Mouse (Mus musculus) hindbrain, embryonic 12.5 days (tissue): ENCODE data around the gene Cdk18. TPM values are rescaled to one million over a fixed set of nuclear protein-coding genes. Genes with fewer than 3 reads are reported as not detected.
A peak's percentile ranks its signal among the peaks of the same experiment; 100 is the strongest.

Source experiments
- ATAC-seq: fragments of 200-750 bp; cut with Nextera tagmentation; 2 replicates; pipeline ENCODE4 v1.8.0; 2017; ENCODE audit warnings: moderate TSS enrichment; ENCODE audit not compliant: low FRiP score
- H3K27ac ChIP-seq: fragments of 300-500 bp; sonication (generic); 2 replicates; pipeline ENCODE4 v1.5.1; 2016; ENCODE audit warnings: mild to moderate bottlenecking
- H3K27me3 ChIP-seq: fragments of 300-500 bp; sonication (generic); 2 replicates; pipeline ENCODE4 v1.6.1; 2016; ENCODE audit warnings: mild to moderate bottlenecking
- H3K36me3 ChIP-seq: fragments of 300-500 bp; sonication (generic); 2 replicates; pipeline ENCODE4 v1.6.1; 2016; ENCODE audit warnings: mild to moderate bottlenecking
- H3K4me1 ChIP-seq: fragments of 300-500 bp; sonication (generic); 2 replicates; pipeline ENCODE4 v1.6.1; 2016
- H3K4me2 ChIP-seq: fragments of 300-500 bp; sonication (generic); replicated peaks from 2 replicates; pipeline ENCODE4 v1.6.1; 2016; ENCODE audit warnings: mild to moderate bottlenecking
- H3K4me3 ChIP-seq: fragments of 300-500 bp; sonication (generic); 2 replicates; pipeline ENCODE4 v1.5.1; 2016; ENCODE audit warnings: mild to moderate bottlenecking
- H3K9ac ChIP-seq: fragments of 300-500 bp; sonication (generic); 2 replicates; pipeline ENCODE4 v1.6.1; 2016; ENCODE audit warnings: mild to moderate bottlenecking, moderate library complexity
- H3K9me3 ChIP-seq: fragments of 300-500 bp; sonication (generic); replicated peaks from 2 replicates; pipeline ENCODE4 v1.6.1; 2016; ENCODE audit warnings: mild to moderate bottlenecking
- WGBS: fragments of 180-500 bp; shearing (Covaris S2); methylation state at CpG from one replicate; pipeline ENCODE4 v1.1.7; 2016; 5-methylcytosine and 5-hydroxymethylcytosine counted together
- polyA plus RNA-seq: library from polyadenylated mRNA; unstranded; fragments of >200 nt; fragmentation: Nextera tagmentation; extraction: Ambion mirVana; gene quantifications from 2 replicates; pipeline ENCODE4 v1.2.1, GENCODE M21; 2016

Cdk18 gene
- polyA plus RNA-seq, 1 experiment from 2014 or later, result 1.4 TPM

DNA sequence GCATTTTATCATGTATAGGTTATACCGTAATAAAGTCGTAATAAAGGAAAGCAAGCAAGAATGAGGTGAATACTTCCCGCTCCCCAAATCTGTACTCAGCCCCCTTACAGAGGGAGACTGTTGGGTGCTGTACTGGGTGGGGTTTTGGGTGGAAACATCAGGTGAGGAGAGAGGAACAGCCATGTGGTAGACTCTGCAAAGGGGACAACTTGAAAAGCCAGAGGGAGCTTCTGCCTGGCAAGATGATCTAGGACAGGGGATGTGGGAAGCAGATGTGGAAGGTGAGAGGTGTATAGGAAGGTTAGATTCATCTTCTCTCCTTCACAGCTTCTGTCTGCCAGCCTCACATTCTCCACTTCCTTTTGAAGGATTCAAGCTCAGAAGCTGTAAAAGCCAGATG is 68.8 kb downstream of the Cdk18 start:
- no peaks in the 10 kb centered on the region for H3K9me3 ChIP-seq
- peaks cover 48% of the 10 kb centered on the region for H3K27me3 ChIP-seq
- no peak overlapping the region for H3K4me3 ChIP-seq
- no peak for ATAC-seq
- 89% methylated on average over 3 of the region's 3 CpGs for WGBS
- H3K4me2 ChIP-seq, result no peak overlapping the region
- peaks cover 13% of the 10 kb centered on the region for H3K4me1 ChIP-seq
- no peaks in the 10 kb centered on the region for H3K36me3 ChIP-seq
- H3K9ac ChIP-seq, result no peak overlapping the region
- no peak overlapping the region for H3K27ac ChIP-seq

DNA sequence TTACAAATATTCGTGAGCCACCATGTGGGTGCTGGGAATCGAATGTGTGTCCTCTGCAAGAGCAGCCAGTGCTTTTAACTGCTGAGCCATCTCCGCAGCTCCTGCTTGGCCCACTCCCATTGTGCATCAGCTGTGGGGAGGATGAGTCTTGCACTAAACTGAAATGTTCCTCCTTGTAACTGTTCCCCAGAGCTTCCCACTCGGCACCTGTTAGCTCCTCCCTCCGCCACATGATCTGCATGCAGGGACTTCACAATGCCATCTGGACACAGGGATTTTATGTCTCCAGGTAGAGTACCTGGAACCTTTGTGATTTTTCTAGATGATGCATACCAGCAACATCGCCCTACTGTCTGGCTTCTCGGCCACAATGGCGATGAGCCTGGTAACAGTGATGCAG is 70.0 kb downstream of the Cdk18 start:
- ATAC-seq, result no peak
- peaks cover 13% of the 10 kb centered on the region for H3K4me1 ChIP-seq
- peaks cover 47% of the 10 kb centered on the region for H3K27me3 ChIP-seq
- no peaks in the 10 kb centered on the region for H3K9me3 ChIP-seq
- no peak overlapping the region for H3K4me3 ChIP-seq
- no peak overlapping the region for H3K27ac ChIP-seq
- no peak overlapping the region for H3K9ac ChIP-seq
- H3K36me3 ChIP-seq, result no peaks in the 10 kb centered on the region
- no peak overlapping the region for H3K4me2 ChIP-seq
- WGBS, result 89% methylated on average over 8 of the region's 8 CpGs

DNA sequence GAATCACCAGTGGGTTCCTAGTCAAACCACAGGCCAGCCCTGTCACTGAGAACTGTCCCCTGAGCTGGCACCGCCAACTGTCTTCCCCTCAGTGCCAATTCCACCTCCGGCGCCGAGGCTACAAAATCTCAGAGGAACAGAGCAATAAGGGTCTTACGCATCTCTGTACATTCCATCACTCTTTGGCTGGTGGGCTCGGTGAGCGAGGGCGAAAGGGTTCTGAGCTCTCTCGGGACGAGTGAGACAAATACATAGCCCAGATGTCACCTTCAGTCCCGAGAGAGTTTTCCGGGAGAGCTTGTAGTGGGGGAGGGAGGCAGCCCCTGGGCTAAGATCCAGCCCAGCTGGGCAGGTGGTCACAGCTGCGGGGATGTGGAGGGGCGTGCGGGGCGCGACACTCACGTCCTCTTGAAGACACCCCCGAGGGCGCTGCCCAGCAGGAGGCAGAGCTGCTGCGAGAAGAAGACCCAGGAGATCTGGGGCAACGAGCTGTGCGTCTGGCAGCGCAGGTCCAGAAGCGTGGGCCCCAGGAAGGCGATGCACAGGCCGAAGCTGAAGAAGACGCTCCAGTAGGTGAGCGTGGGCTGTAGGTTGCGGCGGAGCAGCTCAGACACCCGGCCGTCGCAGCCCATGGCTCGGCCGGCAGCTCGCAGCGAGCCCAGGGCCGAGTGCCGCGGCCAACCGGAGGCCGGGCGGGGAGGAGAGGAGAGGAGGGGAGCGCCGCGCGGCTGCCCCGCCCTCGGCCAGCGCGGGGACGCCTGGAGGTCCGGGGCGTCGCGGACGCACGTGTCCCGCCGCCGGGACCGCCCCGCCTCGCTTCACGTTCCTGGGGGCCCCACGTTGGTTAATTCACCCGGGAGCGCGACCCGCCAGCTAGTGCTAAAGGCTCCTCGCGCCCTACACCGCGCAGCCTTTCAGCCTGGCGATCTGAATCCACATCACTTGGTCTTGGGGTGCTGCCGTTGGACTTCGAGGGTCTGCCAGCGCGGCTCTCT is 71.9 kb downstream of the Cdk18 start, which contains the start of gene Mfsd4a:
TSS of gene Mfsd4a (minus strand) at position 802 of the 995 bp plus-strand sequence.
- 3% methylated on average over 62 of the region's 80 CpGs for WGBS
- no peaks in the 10 kb centered on the region for H3K9me3 ChIP-seq
- no peaks in the 10 kb centered on the region for H3K36me3 ChIP-seq
- H3K4me1 ChIP-seq, result peaks cover 13% of the 10 kb centered on the region
- H3K27ac ChIP-seq, result no peak within 1 kb of the TSS
- ATAC-seq, result peak; percentile 77
- H3K9ac ChIP-seq, result peak within 1 kb of the TSS; percentile 65
- H3K27me3 ChIP-seq, result peaks cover 50% of the 10 kb centered on the region
- peak within 1 kb of the TSS; percentile 95 for H3K4me2 ChIP-seq
- peak within 1 kb of the TSS; percentile 48 for H3K4me3 ChIP-seq

DNA sequence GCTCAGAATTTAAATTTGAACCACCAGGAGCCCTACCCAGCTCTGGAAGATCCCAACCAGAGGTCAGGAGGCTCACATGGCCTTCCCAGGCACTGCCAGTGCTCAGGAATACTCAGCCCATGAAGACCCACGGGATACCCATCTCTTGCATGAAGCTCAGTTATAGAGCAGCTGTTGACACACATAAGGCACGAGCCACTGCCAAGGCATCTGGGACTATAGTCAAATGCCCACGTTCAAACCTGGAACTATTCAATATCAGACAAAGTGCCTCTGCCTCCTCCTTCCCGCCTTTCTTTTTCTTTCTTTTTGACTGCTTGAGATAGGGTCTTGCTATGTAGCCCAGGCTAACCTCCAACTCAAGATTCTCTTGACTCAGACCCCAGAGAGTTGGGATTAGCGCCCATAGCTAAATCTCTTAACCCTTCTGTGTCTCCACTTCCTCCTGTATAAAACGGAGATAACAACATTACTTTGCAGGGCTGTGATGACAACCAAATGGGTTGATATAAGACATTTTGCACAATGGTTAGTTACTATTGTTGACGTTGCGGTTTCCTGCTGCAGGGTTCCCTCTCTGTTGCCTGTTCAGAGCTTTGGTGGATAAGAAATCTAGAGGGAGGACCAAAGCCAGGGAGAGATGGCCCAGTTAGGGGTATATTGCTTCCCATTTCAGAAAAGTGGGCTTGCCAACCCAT is 73.9 kb downstream of the Cdk18 start:
- Histone ChIP-seq H3K4me1 (peaks cover 13% of the 10 kb centered on the region), H3K27me3 (peaks cover 50% of the 10 kb centered on the region), H3K4me3 (no peak overlapping the region), H3K27ac (no peak overlapping the region), H3K9ac (no peak overlapping the region), H3K36me3 (no peaks in the 10 kb centered on the region), H3K4me2 (no peak overlapping the region), H3K9me3 (no peaks in the 10 kb centered on the region)
- WGBS, result 79% methylated on average over 8 of the region's 8 CpGs
- ATAC-seq, result no peak

DNA sequence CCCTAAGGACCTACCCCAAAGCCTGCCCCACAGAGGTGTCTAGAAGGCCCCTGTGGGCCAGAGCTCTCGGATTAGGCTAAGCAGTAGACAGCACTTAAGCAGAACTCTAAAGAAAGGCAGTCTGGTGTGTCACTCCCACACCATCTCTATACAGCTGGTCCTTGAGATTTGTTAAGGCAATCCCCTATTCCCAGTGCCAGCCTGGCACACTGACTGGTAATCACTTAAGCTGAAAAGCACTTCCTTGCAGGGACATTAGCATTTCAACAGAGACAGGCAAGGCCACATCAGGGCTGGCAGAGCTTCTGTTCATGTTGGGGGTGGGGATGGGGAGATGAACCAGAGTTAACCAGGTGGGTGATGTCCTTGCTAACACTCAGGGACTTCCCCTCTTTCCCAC is 74.5 kb downstream of the Cdk18 start:
- Histone ChIP-seq H3K4me3 (no peak overlapping the region), H3K9me3 (no peaks in the 10 kb centered on the region), H3K9ac (no peak overlapping the region), H3K4me1 (peaks cover 13% of the 10 kb centered on the region), H3K4me2 (no peak overlapping the region), H3K27ac (no peak overlapping the region), H3K36me3 (no peaks in the 10 kb centered on the region), H3K27me3 (peaks cover 48% of the 10 kb centered on the region)
- WGBS, result 37% methylated on average over 1 of the region's 1 CpGs
- no peak for ATAC-seq

DNA sequence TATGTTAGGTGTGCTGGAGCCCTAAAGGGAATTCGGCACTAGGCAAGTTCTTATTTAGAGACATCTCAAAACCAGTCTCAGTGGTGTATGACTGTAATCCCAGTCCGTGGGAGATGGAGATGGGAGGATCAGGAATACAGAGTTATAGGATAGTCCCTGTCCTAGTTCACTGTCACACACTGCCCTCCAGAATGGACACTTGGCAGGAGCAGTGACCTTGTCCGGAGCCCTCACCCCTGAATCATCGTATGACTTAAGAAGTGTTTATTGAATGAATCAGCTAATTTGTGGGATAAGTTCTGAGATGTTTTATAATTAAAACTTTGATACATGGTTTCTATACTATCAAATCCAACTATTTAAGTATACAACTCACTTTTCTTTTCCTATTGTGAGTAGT is 76.4 kb downstream of the Cdk18 start:
- H3K4me3 ChIP-seq, result no peak overlapping the region

More for the DNA sequence above, 76.4 kb downstream of the Cdk18 start:
- H3K9me3 ChIP-seq, result no peaks in the 10 kb centered on the region
- H3K9ac ChIP-seq, result no peak overlapping the region
- H3K27me3 ChIP-seq, result peaks cover 31% of the 10 kb centered on the region
- no peak overlapping the region for H3K4me2 ChIP-seq
- 90% methylated on average over 4 of the region's 4 CpGs for WGBS
- H3K4me1 ChIP-seq, result peaks cover 12% of the 10 kb centered on the region
- ATAC-seq, result no peak
- H3K27ac ChIP-seq, result no peak overlapping the region
- H3K36me3 ChIP-seq, result no peaks in the 10 kb centered on the region

Other genes with a start within 250 kb of the Cdk18 start
- gene Nucks1, start 229.2 kb downstream of the Cdk18 start, polyA plus RNA-seq, result 97.4 and 103 TPM in 2 replicates
- 5.6 and 6.4 TPM in 2 replicates for gene Slc45a3, start 176.7 kb downstream of the Cdk18 start, polyA plus RNA-seq
- gene Elk4, start 132.1 kb downstream of the Cdk18 start, polyA plus RNA-seq, result 18.5 and 21.7 TPM in 2 replicates
- 15.4 and 16.2 TPM in 2 replicates for gene Mfsd4a, start 71.6 kb downstream of the Cdk18 start, polyA plus RNA-seq
- gene Lemd1, start 51.7 kb upstream of the Cdk18 start, polyA plus RNA-seq, result 10.8 and 12.7 TPM in 2 replicates
- 3.6 and 4.1 TPM in 2 replicates for gene AC124108.1, start 51.8 kb upstream of the Cdk18 start, polyA plus RNA-seq
- 0.49 TPM in 1 of 2 replicates, not detected in the other for gene Gm10188, start 90.1 kb upstream of the Cdk18 start, polyA plus RNA-seq
- 5.1 and 5.3 TPM in 2 replicates for gene Klhdc8a, start 158.9 kb upstream of the Cdk18 start, polyA plus RNA-seq
- gene Nuak2, start 176.4 kb upstream of the Cdk18 start, polyA plus RNA-seq, result 29.7 and 30.0 TPM in 2 replicates